Mouse (Mus musculus): ENCODE measurements around the gene Esp1. TPM values are rescaled to one million over a fixed set of nuclear protein-coding genes. Genes with fewer than 3 reads are reported as not detected.
"Not testable (repeated sequence)": the region's sequence is repeated elsewhere in the genome, so short reads cannot be mapped to it uniquely, and the experiment has no call there.

Gene Esp1
- not detected in 2 replicates for polyA plus RNA-seq (2014; fragmentation: Nextera tagmentation; extraction: Ambion mirVana)

GRCm38 (mm10) chr17:40726820-40727219 lies at the start of gene Esp1:
TSS of gene Esp1 (plus strand) at chr17:40727120.
- H3K27ac ChIP-seq (ENCODE audit: low read depth, low read length), result no peak within 1 kb of the TSS

GRCm38 (mm10) chr17:40716273-40716672 lies 10.6 kb upstream of the Esp1 start:
- Histone ChIP-seq H3K27ac (ENCODE audit: low read depth, low read length) (no peak overlapping the region), H3K4me2 (ENCODE audit: low read depth, low read length) (no peak overlapping the region), H3K9ac (replicated peaks; ENCODE audit: low read depth, low read length) (no peak overlapping the region), H3K4me3 (ENCODE audit: low read depth, low read length) (no peak overlapping the region), H3K27me3 (ENCODE audit: control insufficient read depth, insufficient read depth, low read length) (no peaks in the 10 kb centered on the region), H3K9me3 (ENCODE audit: control insufficient read depth, low read length) (no peaks in the 10 kb centered on the region), H3K4me1 (ENCODE audit: control insufficient read depth, insufficient read depth, low read length) (no peaks in the 10 kb centered on the region), H3K36me3 (ENCODE audit: control insufficient read depth, insufficient read depth, low read length) (no peaks in the 10 kb centered on the region)
- ATAC-seq (ENCODE audit: low read depth), result no peak

More at GRCm38 (mm10) chr17:40726820-40727219, at the start of gene Esp1:
- Histone ChIP-seq H3K27me3 (ENCODE audit: control insufficient read depth, insufficient read depth, low read length) (no peaks in the 10 kb centered on the region), H3K4me2 (ENCODE audit: low read depth, low read length) (no peak within 1 kb of the TSS), H3K4me3 (ENCODE audit: low read depth, low read length) (no peak within 1 kb of the TSS), H3K4me1 (ENCODE audit: control insufficient read depth, insufficient read depth, low read length) (no peaks in the 10 kb centered on the region), H3K9ac (replicated peaks; ENCODE audit: low read depth, low read length) (no peak within 1 kb of the TSS), H3K36me3 (ENCODE audit: control insufficient read depth, insufficient read depth, low read length) (no peaks in the 10 kb centered on the region), H3K9me3 (ENCODE audit: control insufficient read depth, low read length) (no peaks in the 10 kb centered on the region)
- 86% methylated on average over 2 of the region's 2 CpGs for WGBS
- no peak for ATAC-seq (ENCODE audit: low read depth)

GRCm38 (mm10) chr17:40717055-40717454 lies 9.9 kb upstream of the Esp1 start:
- H3K9me3 ChIP-seq (ENCODE audit: control insufficient read depth, low read length); H3K27me3 ChIP-seq (ENCODE audit: control insufficient read depth, insufficient read depth, low read length); H3K9ac ChIP-seq (replicated peaks; ENCODE audit: low read depth, low read length); H3K4me3 ChIP-seq (ENCODE audit: low read depth, low read length); H3K27ac ChIP-seq (ENCODE audit: low read depth, low read length); H3K4me2 ChIP-seq (ENCODE audit: low read depth, low read length); H3K4me1 ChIP-seq (ENCODE audit: control insufficient read depth, insufficient read depth, low read length); H3K36me3 ChIP-seq (ENCODE audit: control insufficient read depth, insufficient read depth, low read length); ATAC-seq (ENCODE audit: low read depth): not testable (repeated sequence)

DNA sequence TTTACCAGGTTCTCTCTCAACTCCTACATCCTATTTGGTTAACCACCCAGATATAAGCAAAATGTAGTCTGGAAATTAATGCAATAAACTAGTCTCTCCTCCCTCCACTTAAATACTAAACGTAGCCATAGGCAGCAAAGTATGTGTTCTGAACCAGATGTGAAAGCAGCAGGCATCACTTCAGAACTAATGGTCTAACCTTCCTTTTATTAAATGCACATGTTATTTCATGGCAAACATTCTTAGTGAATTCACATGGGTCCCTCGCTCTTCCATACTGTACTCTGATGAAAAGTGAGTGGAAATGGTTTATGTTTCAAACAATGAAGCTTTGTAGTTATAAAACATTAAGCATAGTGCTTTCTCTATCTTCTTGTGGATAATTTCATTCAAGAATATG lies 4.4 kb downstream of the Esp1 start:
- 75% methylated on average over 2 of the region's 2 CpGs for WGBS

DNA sequence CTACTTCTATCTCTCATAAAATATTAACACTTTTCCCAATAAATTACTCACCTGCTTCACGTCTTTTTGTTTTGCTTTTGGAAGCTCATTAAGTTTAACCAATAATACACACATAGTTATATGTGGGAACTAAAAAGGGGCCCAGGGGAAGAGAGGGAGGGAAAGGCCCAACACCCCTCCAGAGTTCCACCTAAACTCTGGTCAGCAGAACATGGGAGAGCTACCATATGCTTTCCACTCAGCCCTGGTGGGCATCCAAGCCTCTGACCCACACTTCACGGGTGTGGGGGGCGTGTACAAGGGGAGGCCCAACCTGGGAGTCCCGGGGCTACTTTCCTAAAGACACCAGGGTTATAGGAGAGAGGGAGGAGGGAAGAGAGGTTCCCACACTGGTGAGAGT lies 4.8 kb downstream of the Esp1 start:
- no peak overlapping the region for H3K4me2 ChIP-seq (ENCODE audit: low read depth, low read length)
- no peak for ATAC-seq (ENCODE audit: low read depth)
- H3K36me3 ChIP-seq (ENCODE audit: control insufficient read depth, insufficient read depth, low read length), result no peaks in the 10 kb centered on the region
- no peak overlapping the region for H3K4me3 ChIP-seq (ENCODE audit: low read depth, low read length)
- WGBS, result 63% methylated on average over 4 of the region's 4 CpGs
- H3K27me3 ChIP-seq (ENCODE audit: control insufficient read depth, insufficient read depth, low read length), result no peaks in the 10 kb centered on the region
- no peaks in the 10 kb centered on the region for H3K4me1 ChIP-seq (ENCODE audit: control insufficient read depth, insufficient read depth, low read length)
- no peaks in the 10 kb centered on the region for H3K9me3 ChIP-seq (ENCODE audit: control insufficient read depth, low read length)
- H3K9ac ChIP-seq (replicated peaks; ENCODE audit: low read depth, low read length), result no peak overlapping the region
- no peak overlapping the region for H3K27ac ChIP-seq (ENCODE audit: low read depth, low read length)

More for the DNA sequence above, 4.4 kb downstream of the Esp1 start:
- no peaks in the 10 kb centered on the region for H3K27me3 ChIP-seq (ENCODE audit: control insufficient read depth, insufficient read depth, low read length)
- no peak overlapping the region for H3K27ac ChIP-seq (ENCODE audit: low read depth, low read length)
- H3K9me3 ChIP-seq (ENCODE audit: control insufficient read depth, low read length), result no peaks in the 10 kb centered on the region
- no peak overlapping the region for H3K4me2 ChIP-seq (ENCODE audit: low read depth, low read length)
- no peaks in the 10 kb centered on the region for H3K36me3 ChIP-seq (ENCODE audit: control insufficient read depth, insufficient read depth, low read length)
- H3K9ac ChIP-seq (replicated peaks; ENCODE audit: low read depth, low read length), result no peak overlapping the region
- ATAC-seq (ENCODE audit: low read depth), result no peak
- H3K4me3 ChIP-seq (ENCODE audit: low read depth, low read length), result no peak overlapping the region
- H3K4me1 ChIP-seq (ENCODE audit: control insufficient read depth, insufficient read depth, low read length), result no peaks in the 10 kb centered on the region

GRCm38 (mm10) chr17:40763662-40764061 lies 36.7 kb downstream of the Esp1 start:
- Histone ChIP-seq H3K9ac (replicated peaks; ENCODE audit: low read depth, low read length) (no peak overlapping the region), H3K9me3 (ENCODE audit: control insufficient read depth, low read length) (no peaks in the 10 kb centered on the region), H3K4me1 (ENCODE audit: control insufficient read depth, insufficient read depth, low read length) (no peaks in the 10 kb centered on the region), H3K4me2 (ENCODE audit: low read depth, low read length) (no peak overlapping the region), H3K4me3 (ENCODE audit: low read depth, low read length) (no peak overlapping the region), H3K27me3 (ENCODE audit: control insufficient read depth, insufficient read depth, low read length) (no peaks in the 10 kb centered on the region), H3K27ac (ENCODE audit: low read depth, low read length) (no peak overlapping the region), H3K36me3 (ENCODE audit: control insufficient read depth, insufficient read depth, low read length) (no peaks in the 10 kb centered on the region)
- ATAC-seq (ENCODE audit: low read depth), result no peak
- 86% methylated on average over 4 of the region's 4 CpGs for WGBS

GRCm38 (mm10) chr17:40767120-40767519 lies 40.2 kb downstream of the Esp1 start:
- H3K4me1 ChIP-seq (ENCODE audit: control insufficient read depth, insufficient read depth, low read length), result no peaks in the 10 kb centered on the region
- H3K9me3 ChIP-seq (ENCODE audit: control insufficient read depth, low read length), result no peaks in the 10 kb centered on the region
- no peak overlapping the region for H3K4me3 ChIP-seq (ENCODE audit: low read depth, low read length)
- 85% methylated on average over 1 of the region's 1 CpGs for WGBS
- H3K27me3 ChIP-seq (ENCODE audit: control insufficient read depth, insufficient read depth, low read length), result no peaks in the 10 kb centered on the region
- H3K27ac ChIP-seq (ENCODE audit: low read depth, low read length), result no peak overlapping the region
- no peaks in the 10 kb centered on the region for H3K36me3 ChIP-seq (ENCODE audit: control insufficient read depth, insufficient read depth, low read length)
- no peak for ATAC-seq (ENCODE audit: low read depth)
- no peak overlapping the region for H3K9ac ChIP-seq (replicated peaks; ENCODE audit: low read depth, low read length)
- H3K4me2 ChIP-seq (ENCODE audit: low read depth, low read length), result no peak overlapping the region

Other genes with a start within 250 kb of the Esp1 start
- not detected in 2 replicates for gene Esp8, start 207.1 kb upstream of the Esp1 start, polyA plus RNA-seq (2014; fragmentation: Nextera tagmentation; extraction: Ambion mirVana)
- gene Esp6, start 165.6 kb upstream of the Esp1 start, polyA plus RNA-seq (2014; fragmentation: Nextera tagmentation; extraction: Ambion mirVana), result not detected in 2 replicates
- gene Esp4, start 128.5 kb upstream of the Esp1 start, polyA plus RNA-seq (2014; fragmentation: Nextera tagmentation; extraction: Ambion mirVana), result not detected in 2 replicates
- gene Esp3, start 95.0 kb upstream of the Esp1 start, polyA plus RNA-seq (2014; fragmentation: Nextera tagmentation; extraction: Ambion mirVana), result not detected in 2 replicates
- gene Crisp2, start 79.9 kb downstream of the Esp1 start, polyA plus RNA-seq (2014; fragmentation: Nextera tagmentation; extraction: Ambion mirVana), result not detected in 2 replicates
- 0.20 and 0.57 TPM in 2 replicates for gene Rhag, start 84.0 kb downstream of the Esp1 start, polyA plus RNA-seq (2014; fragmentation: Nextera tagmentation; extraction: Ambion mirVana)
- gene 9130008F23Rik, start 153.4 kb downstream of the Esp1 start, polyA plus RNA-seq (2014; fragmentation: Nextera tagmentation; extraction: Ambion mirVana), result 0.45 and 0.59 TPM in 2 replicates
- gene Glyatl3, start 187.2 kb downstream of the Esp1 start, polyA plus RNA-seq (2014; fragmentation: Nextera tagmentation; extraction: Ambion mirVana), result not detected in 2 replicates
- gene Mut, start 207.6 kb downstream of the Esp1 start, polyA plus RNA-seq (2014; fragmentation: Nextera tagmentation; extraction: Ambion mirVana), result 28.0 and 28.2 TPM in 2 replicates
- 7.6 and 10.7 TPM in 2 replicates for gene Cenpq, start 207.9 kb downstream of the Esp1 start, polyA plus RNA-seq (2014; fragmentation: Nextera tagmentation; extraction: Ambion mirVana)